ENCODE assay signal across 19 mouse cellular contexts in the genomic region with DNA sequence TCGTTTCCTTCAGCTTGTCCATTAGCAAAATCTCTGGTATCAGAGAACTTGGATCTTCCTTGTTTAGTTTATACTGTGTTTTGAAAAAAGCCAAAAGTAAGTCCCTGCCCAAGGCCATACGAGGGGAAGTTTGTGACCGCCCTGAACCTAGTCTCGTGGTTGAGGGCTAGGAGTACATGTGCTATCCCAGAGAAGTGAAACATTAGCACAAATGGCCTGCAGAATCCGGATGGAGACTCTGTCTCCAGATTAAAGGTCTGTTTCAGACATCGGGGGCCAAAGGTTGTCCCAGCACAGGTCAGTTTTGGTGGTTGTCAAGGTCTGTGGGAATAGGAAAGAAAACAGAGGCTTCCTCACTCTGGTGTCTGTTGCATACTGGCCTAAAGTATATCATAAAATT. TPM values are rescaled to one million over a fixed set of nuclear protein-coding genes. Genes with fewer than 3 reads are reported as not detected.
A peak's percentile ranks its signal among the peaks of the same experiment; 100 is the strongest.
DNase-seq lines count a peak whose midpoint lies in the region; ATAC-seq and TF ChIP-seq lines count a peak whose summit lies in the region.
"Had no signal": no experiment of that assay in that cellular context is flagged by ENCODE, and none has a peak within 500 bp of the region (broad histone marks: within the 10 kb centered on the region; RNA-seq: fewer than 3 reads in every experiment).

No protein-coding gene starts in this region.

- no peaks in the 10 kb centered on the region for H3K9me3 ChIP-seq in liver, embryonic 12.5 days (replicated peaks)
- H3K9me3 ChIP-seq: embryonic facial prominence, embryonic 12.5 days; heart, embryonic 15.5 days; hindbrain, embryonic 15.5 days; limb, embryonic 15.5 days; stomach, embryonic 15.5 days had no signal

- H3K4me2 ChIP-seq in liver, embryonic 12.5 days = no peak overlapping the region
- H3K4me2 ChIP-seq: embryonic facial prominence, embryonic 12.5 days; heart, embryonic 15.5 days; stomach, embryonic 15.5 days had no signal

- no peak for TF ChIP-seq CTCF in liver, adult 2 months (IDR thresholded peaks at IDR 0.05; ENCODE audit: low read depth, low read length)
- no peak for TF ChIP-seq CTCF in kidney, adult 2 months (conservative IDR thresholded peaks at IDR 0.05; ENCODE audit: insufficient read depth, insufficient read length, low read depth, low read length)

- H3K27me3 ChIP-seq in liver, adult 2 months (ENCODE audit: control insufficient read depth, insufficient read depth, low read length) = no peaks in the 10 kb centered on the region
- H3K27me3 ChIP-seq in liver, embryonic 12.5 days (replicated peaks) = 0 out of 2 replicates have a peak, but pooled peaks cover 8% of the 10 kb centered on the region
- no peaks in the 10 kb centered on the region for H3K27me3 ChIP-seq in kidney, adult 2 months (replicated peaks; ENCODE audit: control insufficient read depth, insufficient read depth, low read length)
- H3K27me3 ChIP-seq: embryonic facial prominence, embryonic 12.5 days; heart, embryonic 15.5 days; hindbrain, embryonic 15.5 days; limb, embryonic 15.5 days; stomach, embryonic 15.5 days had no signal

- H3K9ac ChIP-seq in liver, adult 2 months (ENCODE audit: low read depth, low read length) = peak overlapping the region; percentile 57
- no peak overlapping the region for H3K9ac ChIP-seq in liver, embryonic 12.5 days
- H3K9ac ChIP-seq: embryonic facial prominence, embryonic 12.5 days; heart, embryonic 15.5 days; hindbrain, embryonic 15.5 days; limb, embryonic 15.5 days; stomach, embryonic 15.5 days had no signal

- peaks cover 41% of the 10 kb centered on the region for H3K79me2 ChIP-seq in liver, adult 2 months (ENCODE audit: control insufficient read depth, insufficient read depth, low read length)

- no peak for ATAC-seq in liver, embryonic 12.5 days
- ATAC-seq: activated CD4-positive, CD25-positive, alpha-beta regulatory T cell, adult 4 months; lung, postnatal 0 days had no signal

- 12% methylated on average over 6 of the region's 6 CpGs for WGBS in liver, adult 2 months
- 66% methylated on average over 6 of the region's 6 CpGs for WGBS in liver, embryonic 12.5 days (ENCODE audit: insufficient replicate concordance)
- 45% methylated on average over 6 of the region's 6 CpGs for WGBS in kidney, adult 2 months

- H3K4me1 ChIP-seq in liver, adult 2 months (ENCODE audit: control insufficient read depth, insufficient read depth, low read length) = peaks cover 35% of the 10 kb centered on the region
- H3K4me1 ChIP-seq in liver, embryonic 12.5 days = peaks cover 35% of the 10 kb centered on the region
- H3K4me1 ChIP-seq in kidney, adult 2 months (ENCODE audit: control insufficient read depth, insufficient read depth, low read length) = peaks cover 53% of the 10 kb centered on the region

- DNase-seq in heart, adult 18-20 months = peak; percentile 12 to 57
- DNase-seq in heart, postnatal 4 days = no peak
- DNase-seq in liver, adult 2 months (ENCODE audit: extremely low read depth, low read depth, low spot score) = peak; percentile 95
- DNase-seq in kidney, adult 2 months = peak; percentile 93
- peak; percentile 34 for DNase-seq in skeletal muscle tissue, adult 2 months (ENCODE audit: low read depth, low spot score)
- DNase-seq in adrenal gland, postnatal 25 days = no peak
- DNase-seq: cerebellum, postnatal 25 days; retina, postnatal 1 day; thymus, postnatal 25 days had no signal

- no peak overlapping the region; the same call in 1 of the 2 replicates for H3K4me3 ChIP-seq in liver, adult 2 months (ENCODE audit: insufficient read depth, low read depth, low read length)
- no peak overlapping the region for H3K4me3 ChIP-seq in liver, embryonic 12.5 days
- no peak overlapping the region; the same call in 1 of the 2 replicates for H3K4me3 ChIP-seq in kidney, adult 2 months (ENCODE audit: insufficient read depth, low read depth, low read length)
- H3K4me3 ChIP-seq: embryonic facial prominence, embryonic 12.5 days; heart, embryonic 15.5 days; hindbrain, embryonic 15.5 days; limb, embryonic 15.5 days; stomach, embryonic 15.5 days had no signal

- TF ChIP-seq POLR2A in liver, adult 2 months (IDR thresholded peaks at IDR 0.05; ENCODE audit: extremely low read depth, insufficient read depth, low read length) = no peak
- TF ChIP-seq POLR2A in kidney, adult 2 months (IDR thresholded peaks at IDR 0.05; ENCODE audit: low read depth, low read length) = no peak

- peak overlapping the region; percentile 58 for H3K27ac ChIP-seq in liver, adult 2 months (replicated peaks; ENCODE audit: insufficient read depth, low read depth, low read length)
- H3K27ac ChIP-seq in liver, embryonic 12.5 days = no peak overlapping the region
- peak overlapping the region; percentile 97 for H3K27ac ChIP-seq in kidney, adult 2 months (ENCODE audit: insufficient read depth, low read depth, low read length)
- H3K27ac ChIP-seq: embryonic facial prominence, embryonic 12.5 days; heart, embryonic 15.5 days; hindbrain, embryonic 15.5 days; stomach, embryonic 15.5 days had no signal

- no peaks in the 10 kb centered on the region for H3K36me3 ChIP-seq in liver, adult 2 months (ENCODE audit: control insufficient read depth, insufficient read depth, low read length)
- H3K36me3 ChIP-seq in liver, embryonic 12.5 days = no peaks in the 10 kb centered on the region
- no peaks in the 10 kb centered on the region for H3K36me3 ChIP-seq in kidney, adult 2 months (ENCODE audit: control insufficient read depth, insufficient read depth, low read length)
- H3K36me3 ChIP-seq: embryonic facial prominence, embryonic 12.5 days; heart, embryonic 15.5 days; hindbrain, embryonic 15.5 days; limb, embryonic 15.5 days; stomach, embryonic 15.5 days had no signal

RNA-seq across cellular contexts. Expression of a gene that starts 2.6 kb away (rescaled TPM):
- total RNA-seq in heart, adult 18-20 months (2021) = 10 to 100 TPM; 11.5 to 11.9 TPM
- total RNA-seq in heart, postnatal 4 days (2021) = 10 to 100 TPM; 10.9 to 11.8 TPM
- total RNA-seq in liver, adult 2 months (2014; rRNA removed) = 23.4 and 23.6 TPM in 2 replicates
- 18.5 and 22.9 TPM in 2 replicates for polyA plus RNA-seq in liver, adult 2 months (2012; rRNA removed)
- polyA plus RNA-seq in liver, embryonic 12.5 days (2016; fragmentation: Nextera tagmentation; extraction: Ambion mirVana) = 9.8 and 10.7 TPM in 2 replicates
- polyA plus RNA-seq in kidney, adult 2 months (2012; rRNA removed) = 91.4 and 115 TPM in 2 replicates
- 15.6 and 15.8 TPM in 2 replicates for total RNA-seq in adrenal gland, postnatal 25 days (2021)

RNA-seq across cellular contexts. Expression of a gene that starts 28.8 kb away (rescaled TPM):
- total RNA-seq in heart, adult 18-20 months (2021) = 1 to 10 TPM; 5.7 to 5.9 TPM
- total RNA-seq in heart, postnatal 4 days (2021) = 1 to 10 TPM; 4.7 to 5.1 TPM
- total RNA-seq in liver, adult 2 months (2014; rRNA removed) = 1.4 and 1.7 TPM in 2 replicates
- polyA plus RNA-seq in liver, adult 2 months (2012; rRNA removed) = 2.3 and 2.5 TPM in 2 replicates
- polyA plus RNA-seq in liver, embryonic 12.5 days (2016; fragmentation: Nextera tagmentation; extraction: Ambion mirVana) = 2.1 and 2.3 TPM in 2 replicates
- 15.8 and 16.3 TPM in 2 replicates for polyA plus RNA-seq in kidney, adult 2 months (2012; rRNA removed)
- total RNA-seq in adrenal gland, postnatal 25 days (2021) = 3.0 and 4.1 TPM in 2 replicates

RNA-seq across cellular contexts. Expression of a gene that starts 29.0 kb away (rescaled TPM):
- 10 to 100 TPM; 33.4 to 38.3 TPM for total RNA-seq in heart, adult 18-20 months (2021)
- 10 to 100 TPM; 56.6 to 56.9 TPM for total RNA-seq in heart, postnatal 4 days (2021)
- 4.3 and 4.6 TPM in 2 replicates for total RNA-seq in liver, adult 2 months (2014; rRNA removed)
- polyA plus RNA-seq in liver, adult 2 months (2012; rRNA removed) = 10.0 and 12.2 TPM in 2 replicates
- polyA plus RNA-seq in liver, embryonic 12.5 days (2016; fragmentation: Nextera tagmentation; extraction: Ambion mirVana) = 41.7 and 42.1 TPM in 2 replicates
- polyA plus RNA-seq in kidney, adult 2 months (2012; rRNA removed) = 21.0 and 21.1 TPM in 2 replicates
- 42.1 and 45.6 TPM in 2 replicates for total RNA-seq in adrenal gland, postnatal 25 days (2021)

RNA-seq across cellular contexts. Expression of a gene that starts 29.1 kb away (rescaled TPM):
- 1 to 10 TPM; 3.5 to 5.2 TPM for total RNA-seq in heart, adult 18-20 months (2021)
- total RNA-seq in heart, postnatal 4 days (2021) = 1 to 10 TPM; 5.8 to 6.5 TPM
- total RNA-seq in liver, adult 2 months (2014; rRNA removed) = 4.0 and 4.5 TPM in 2 replicates
- 6.5 and 9.3 TPM in 2 replicates for polyA plus RNA-seq in liver, adult 2 months (2012; rRNA removed)
- 1.4 and 1.5 TPM in 2 replicates for polyA plus RNA-seq in liver, embryonic 12.5 days (2016; fragmentation: Nextera tagmentation; extraction: Ambion mirVana)
- 9.6 and 12.1 TPM in 2 replicates for polyA plus RNA-seq in kidney, adult 2 months (2012; rRNA removed)
- total RNA-seq in adrenal gland, postnatal 25 days (2021) = 11.8 and 14.0 TPM in 2 replicates

RNA-seq across cellular contexts. Expression of a gene that starts 47.0 kb away (rescaled TPM):
- total RNA-seq in heart, adult 18-20 months (2021) = under 1 TPM in 1 of 2 experiments, not detected in 1; 0.15 TPM
- under 1 TPM in 1 of 2 experiments, not detected in 1; 0.14 TPM for total RNA-seq in heart, postnatal 4 days (2021)
- 0.47 TPM in 1 of 2 replicates, not detected in the other for total RNA-seq in liver, adult 2 months (2014; rRNA removed)
- not detected in 2 replicates for polyA plus RNA-seq in liver, adult 2 months (2012; rRNA removed)
- 0.48 and 0.55 TPM in 2 replicates for polyA plus RNA-seq in liver, embryonic 12.5 days (2016; fragmentation: Nextera tagmentation; extraction: Ambion mirVana)
- polyA plus RNA-seq in kidney, adult 2 months (2012; rRNA removed) = 0.07 and 0.20 TPM in 2 replicates
- total RNA-seq in adrenal gland, postnatal 25 days (2021) = not detected in 2 replicates
- total RNA-seq: left cerebral cortex, postnatal 10 days had no signal
- polyA plus RNA-seq: embryonic facial prominence, embryonic 12.5 days; forebrain, embryonic 11.5 days; hindbrain, embryonic 15.5 days had no signal

Comparison
In these comparisons a context has a peak if more than half of its experiments do, and no peak if none do; other contexts are left out.
1. DNase-seq: peak in heart, adult 18-20 months (2 of 2), liver, adult 2 months (single experiment), kidney, adult 2 months (single experiment) and skeletal muscle tissue, adult 2 months (single experiment); none in heart, postnatal 4 days (single experiment) and adrenal gland, postnatal 25 days (single experiment).